Mouse (Mus musculus) hindbrain, postnatal 0 days (tissue): Measurements from ENCODE around the gene Errfi1. TPM values are rescaled to one million over a fixed set of nuclear protein-coding genes. Genes with fewer than 3 reads are reported as not detected.

Source experiments
- ATAC-seq: fragments of 200-750 bp; cut with Nextera tagmentation; 2 replicates; pipeline ENCODE4 v1.8.0; 2017; ENCODE audit warnings: mild to moderate bottlenecking, moderate TSS enrichment, moderate library complexity
- DNase-seq: peaks from one replicate; pipeline ENCODE4 v3.0.0-alpha.2; 2015; ENCODE audit warnings: low spot score
- H3K27ac ChIP-seq: fragments of 300-500 bp; sonication (generic); 2 replicates; pipeline ENCODE4 v1.5.1; 2014; ENCODE audit warnings: mild to moderate bottlenecking
- H3K27me3 ChIP-seq: fragments of 300-500 bp; sonication (generic); 2 replicates; pipeline ENCODE4 v1.6.1; 2014; ENCODE audit warnings: low read length, mixed read lengths; ENCODE audit not compliant: insufficient read depth
- H3K36me3 ChIP-seq: fragments of 300-500 bp; sonication (generic); 2 replicates; pipeline ENCODE4 v1.6.1; 2014; ENCODE audit warnings: low read length, mixed read lengths; ENCODE audit not compliant: insufficient read depth
- H3K4me1 ChIP-seq: fragments of 300-500 bp; sonication (generic); 2 replicates; pipeline ENCODE4 v1.6.1; 2014; ENCODE audit warnings: antibody characterized with exemption, low read length, mixed read lengths; ENCODE audit not compliant: insufficient read depth
- H3K4me2 ChIP-seq: fragments of 300-500 bp; sonication (generic); 2 replicates; pipeline ENCODE4 v1.6.1; 2014; ENCODE audit warnings: low read depth, mild to moderate bottlenecking, low read length, moderate library complexity, mixed read lengths
- H3K4me3 ChIP-seq: fragments of 300-500 bp; sonication (generic); 2 replicates; pipeline ENCODE4 v1.5.1; 2014; ENCODE audit warnings: low read length
- H3K9ac ChIP-seq: fragments of 300-500 bp; sonication (generic); replicated peaks from 2 replicates; pipeline ENCODE4 v1.6.1; 2014; ENCODE audit warnings: mild to moderate bottlenecking, low read length, moderate library complexity, mixed read lengths
- H3K9me3 ChIP-seq: fragments of 300-500 bp; sonication (generic); 2 replicates; pipeline ENCODE4 v1.6.1; 2016; ENCODE audit warnings: low read length, mixed read lengths
- CTCF ChIP-seq: IDR thresholded peaks from 2 replicates; pipeline ENCODE4 v1.5.1; 2016; ENCODE audit warnings: antibody characterized with exemption, control low read depth, low read depth
- WGBS: fragments of 180-500 bp; shearing (Covaris S2); extraction: QIAGEN DNeasy Blood & Tissue Kit; methylation state at CpG from one replicate; pipeline ENCODE4 v1.1.7; 2014; 5-methylcytosine and 5-hydroxymethylcytosine counted together
- polyA plus RNA-seq: library from polyadenylated mRNA; unstranded; fragments of >200 nt; fragmentation: Nextera tagmentation; extraction: Ambion mirVana; gene quantifications from 2 replicates; pipeline ENCODE4 v1.2.1, GENCODE M21; 2015
- total RNA-seq: library from RNA; depleted of rRNA; stranded (reverse); fragments of >200 nt; gene quantifications from 2 replicates; pipeline ENCODE4 v1.2.3, GENCODE M21; 2014

Errfi1 gene
- total and polyA plus RNA-seq, 2 experiments from 2014 or later: 23.2 to 32.4 TPM

DNA sequence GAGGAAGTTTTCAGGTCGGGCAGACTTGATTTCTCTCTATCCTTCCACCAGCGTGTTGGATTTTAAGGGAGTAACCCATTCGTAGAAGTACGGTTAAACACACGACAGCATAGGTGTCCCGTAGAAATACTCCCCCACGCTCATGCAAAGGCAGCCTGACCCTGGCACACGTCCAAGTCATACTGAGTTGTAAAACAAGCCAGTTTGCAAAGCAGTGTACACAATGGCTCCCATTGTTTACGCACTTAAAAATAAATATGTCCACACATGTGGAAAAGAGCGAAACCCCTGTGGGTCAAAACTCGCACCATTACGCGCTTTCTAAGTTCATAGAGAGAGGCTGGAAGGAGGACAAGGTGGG, 36.2 kb downstream of the Errfi1 start:
- Histone ChIP-seq H3K27me3 (no peaks in the 10 kb centered on the region), H3K4me3 (no peak overlapping the region), H3K4me1 (no peaks in the 10 kb centered on the region), H3K9me3 (no peaks in the 10 kb centered on the region), H3K4me2 (peak overlapping the region; percentile 35), H3K36me3 (no peaks in the 10 kb centered on the region), H3K27ac (no peak overlapping the region), H3K9ac (no peak overlapping the region)
- 41% methylated on average over 13 of the region's 13 CpGs for WGBS
- ATAC-seq (no peak), DNase-seq (peak; percentile 30)
- TF ChIP-seq CTCF: no peak

DNA sequence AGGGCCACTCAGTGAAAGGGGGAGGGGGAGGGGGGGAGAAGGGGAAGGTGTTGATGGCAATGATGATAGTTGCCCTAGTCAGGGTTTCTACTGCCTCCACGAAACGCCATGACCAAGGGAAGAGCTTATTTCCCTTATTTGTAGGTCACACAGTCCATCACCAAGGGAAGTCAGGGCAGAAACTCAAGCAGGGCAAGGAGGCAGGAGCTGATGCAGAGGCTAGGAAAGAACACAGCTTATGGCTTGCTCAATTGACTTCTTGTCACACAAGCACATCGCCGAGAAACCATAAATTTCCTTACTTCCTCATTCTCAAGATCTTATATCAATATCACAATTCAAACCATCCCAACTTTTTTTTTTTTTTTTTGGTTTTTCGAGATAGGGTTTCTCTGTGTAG, 37.6 kb downstream of the Errfi1 start:
- peaks cover under 1% of the 10 kb centered on the region; the same call in 1 of the 2 replicates for H3K36me3 ChIP-seq
- no peak overlapping the region for H3K4me3 ChIP-seq
- WGBS: 86% methylated on average over 5 of the region's 5 CpGs
- no peak for ATAC-seq
- no peak overlapping the region for H3K27ac ChIP-seq
- H3K9ac ChIP-seq: no peak overlapping the region
- no peak overlapping the region for H3K4me2 ChIP-seq
- DNase-seq: no peak
- H3K27me3 ChIP-seq: no peaks in the 10 kb centered on the region
- H3K9me3 ChIP-seq: no peaks in the 10 kb centered on the region
- TF ChIP-seq CTCF: no peak
- no peaks in the 10 kb centered on the region for H3K4me1 ChIP-seq

DNA sequence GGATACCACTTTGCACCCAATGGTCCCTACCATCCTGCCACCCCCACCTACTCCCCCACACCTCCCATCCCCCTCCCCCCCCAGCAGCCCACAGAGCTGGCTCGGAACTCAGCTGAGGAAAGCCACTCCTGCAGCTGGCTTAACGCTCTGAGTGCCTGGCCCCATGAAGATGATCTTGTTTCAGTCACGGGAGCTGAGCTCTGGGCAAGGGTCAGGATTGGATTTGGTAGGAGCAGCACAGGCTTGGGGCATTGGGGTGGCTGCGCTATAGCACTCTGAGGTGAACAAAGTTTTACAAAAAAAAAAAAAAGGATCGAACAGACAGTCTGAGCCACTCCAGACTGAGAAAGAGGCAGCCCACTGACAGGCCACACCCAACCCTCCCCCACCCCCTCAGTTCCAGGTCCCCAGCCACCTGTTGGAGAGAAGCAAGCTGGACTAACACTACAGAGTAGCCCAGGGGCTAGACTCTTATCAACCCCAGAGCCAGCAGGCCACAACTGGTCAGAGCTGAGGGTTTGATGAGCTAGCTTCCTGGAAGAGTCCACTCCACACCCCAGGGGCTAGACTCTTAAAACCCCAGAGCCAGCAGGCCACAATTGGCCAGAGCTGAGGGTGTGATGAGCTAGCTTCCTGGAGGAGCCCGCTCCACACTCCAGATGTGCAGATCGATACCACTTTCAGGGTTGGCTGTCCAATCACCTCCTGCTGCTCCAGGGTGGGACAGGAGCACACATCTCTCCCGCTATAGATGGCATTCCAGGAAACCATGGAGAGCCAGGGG, 41.2 kb downstream of the Errfi1 start:
- Histone ChIP-seq H3K4me2 (no peak overlapping the region), H3K4me3 (no peak overlapping the region), H3K36me3 (peaks cover 22% of the 10 kb centered on the region; the same call in 1 of the 2 replicates), H3K9me3 (no peaks in the 10 kb centered on the region), H3K27me3 (no peaks in the 10 kb centered on the region), H3K4me1 (no peaks in the 10 kb centered on the region), H3K27ac (no peak overlapping the region), H3K9ac (no peak overlapping the region)
- WGBS: 78% methylated on average over 8 of the region's 8 CpGs
- ATAC-seq (no peak), DNase-seq (no peak)
- TF ChIP-seq CTCF: no peak

DNA sequence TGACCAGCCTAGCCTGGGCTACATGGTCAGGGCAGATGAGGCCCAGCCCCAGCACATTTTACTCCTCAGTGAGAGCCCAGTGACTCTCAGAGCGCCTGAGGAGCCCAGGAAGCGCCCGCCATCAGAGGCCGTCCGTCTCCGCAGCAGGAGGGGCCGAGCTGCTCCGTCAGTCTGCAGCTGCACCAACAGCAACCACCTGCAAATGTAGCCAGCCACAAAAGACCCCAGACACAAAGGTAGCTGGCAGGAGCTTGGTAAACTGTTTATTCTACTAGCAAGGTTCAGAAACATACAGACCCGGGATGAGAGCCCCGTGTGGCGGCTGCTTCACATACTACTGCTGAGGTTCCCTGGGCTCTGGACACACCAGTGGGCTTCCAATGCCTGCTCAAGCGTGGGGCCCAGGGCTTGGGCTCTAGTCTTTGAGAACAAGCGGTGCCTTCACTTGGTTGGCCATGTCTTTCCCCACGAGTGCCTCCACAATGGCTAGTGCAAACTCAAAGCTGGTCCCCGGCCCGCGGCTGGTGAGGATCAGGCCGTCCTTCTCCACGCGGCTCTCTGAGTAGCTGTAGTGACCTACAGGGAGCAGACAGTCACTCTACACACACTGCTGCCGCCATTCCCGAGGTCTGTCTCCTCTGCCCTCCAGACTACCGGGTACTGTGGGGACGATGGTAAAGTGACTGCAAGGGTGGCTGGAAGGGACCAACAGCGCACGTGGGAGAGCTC, 43.3 kb downstream of the Errfi1 start:
- TF ChIP-seq CTCF: no peak
- no peaks in the 10 kb centered on the region for H3K27me3 ChIP-seq
- no peak overlapping the region for H3K4me3 ChIP-seq
- no peaks in the 10 kb centered on the region for H3K9me3 ChIP-seq
- ATAC-seq (no peak), DNase-seq (no peak)
- peaks cover 33% of the 10 kb centered on the region; the same call in 1 of the 2 replicates for H3K36me3 ChIP-seq
- H3K4me1 ChIP-seq: no peaks in the 10 kb centered on the region
- H3K9ac ChIP-seq: no peak overlapping the region
- H3K27ac ChIP-seq: no peak overlapping the region
- no peak overlapping the region for H3K4me2 ChIP-seq
- WGBS: 91% methylated on average over 26 of the region's 26 CpGs

DNA sequence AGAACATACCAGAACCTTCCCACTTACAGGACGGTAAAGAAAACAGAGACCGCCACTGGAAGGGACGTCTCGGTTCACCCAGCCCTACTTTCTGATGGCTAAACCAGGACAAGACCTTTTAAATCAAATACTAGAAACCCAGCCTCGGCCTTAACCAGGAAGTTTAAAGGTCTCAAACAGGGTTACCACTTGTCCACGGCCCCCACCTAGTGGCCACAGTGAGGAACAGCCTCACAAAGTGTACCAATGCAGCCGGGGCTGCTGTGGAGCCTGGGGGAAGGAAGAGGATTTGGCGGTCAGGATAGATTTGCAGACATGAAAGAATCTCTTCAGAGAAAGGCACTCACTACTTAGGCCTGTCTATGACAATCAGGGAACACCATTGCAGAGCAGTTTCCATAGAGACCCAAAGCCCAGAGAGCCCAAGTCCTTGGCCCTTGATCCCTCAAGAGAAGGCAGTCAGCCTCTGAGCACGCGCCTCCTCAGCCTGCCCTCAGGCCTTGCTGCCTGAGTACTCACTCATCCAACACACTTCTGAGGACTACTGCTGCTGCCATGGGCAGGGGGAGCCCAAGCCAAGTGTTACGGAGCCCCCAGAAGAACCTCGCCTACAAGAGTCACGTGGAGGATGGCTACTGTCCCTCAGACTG, 45.1 kb downstream of the Errfi1 start:
- peak; percentile 95 for TF ChIP-seq CTCF
- Histone ChIP-seq H3K36me3 (peaks cover 46% of the 10 kb centered on the region; the same call in 1 of the 2 replicates), H3K27me3 (no peaks in the 10 kb centered on the region), H3K9me3 (no peaks in the 10 kb centered on the region), H3K4me2 (no peak overlapping the region), H3K4me1 (no peaks in the 10 kb centered on the region), H3K4me3 (no peak overlapping the region), H3K9ac (no peak overlapping the region), H3K27ac (no peak overlapping the region)
- ATAC-seq: peak; percentile 60; the same call in 1 of the 2 replicates
- peak; percentile 84 for DNase-seq
- 55% methylated on average over 13 of the region's 13 CpGs for WGBS

DNA sequence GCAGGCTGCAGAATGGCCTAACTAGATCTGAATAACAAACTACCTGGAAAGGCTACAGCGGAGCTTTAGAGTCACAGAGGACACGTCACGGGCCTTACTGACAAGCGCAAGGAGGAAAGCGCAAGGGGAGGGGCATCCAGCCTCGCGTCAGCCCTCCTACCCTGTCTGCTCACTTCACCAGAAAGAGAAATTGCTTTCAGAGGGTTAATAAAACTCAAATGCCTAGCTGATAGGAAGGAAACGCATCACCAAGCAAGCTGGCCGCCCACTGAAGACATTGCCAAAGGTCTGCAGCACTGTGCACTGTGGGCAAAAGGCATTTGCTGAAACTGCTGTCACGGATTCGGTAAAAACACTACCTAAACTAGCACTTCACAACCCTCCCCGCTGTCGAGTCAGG, 46.8 kb downstream of the Errfi1 start:
- Histone ChIP-seq H3K9ac (no peak overlapping the region), H3K4me3 (no peak overlapping the region), H3K27me3 (no peaks in the 10 kb centered on the region), H3K27ac (no peak overlapping the region), H3K4me2 (no peak overlapping the region), H3K9me3 (no peaks in the 10 kb centered on the region), H3K4me1 (no peaks in the 10 kb centered on the region), H3K36me3 (peaks cover 56% of the 10 kb centered on the region)
- 96% methylated on average over 13 of the region's 13 CpGs for WGBS
- TF ChIP-seq CTCF: no peak
- DNase-seq (no peak), ATAC-seq (no peak)
